Mouse (Mus musculus) midbrain, embryonic 13.5 days (tissue): ENCODE results near the gene Clps. TPM values are rescaled to one million over a fixed set of nuclear protein-coding genes. Genes with fewer than 3 reads are reported as not detected.
A peak's percentile ranks its signal among the peaks of the same experiment; 100 is the strongest.

Experiments
- ATAC-seq: fragments of 200-750 bp; cut with Nextera tagmentation; 2 replicates; pipeline ENCODE4 v1.8.0; 2017; ENCODE audit warnings: mild to moderate bottlenecking, moderate TSS enrichment, moderate library complexity
- H3K27ac ChIP-seq: fragments of 300-500 bp; sonication (generic); 2 replicates; pipeline ENCODE4 v1.5.1; 2015; ENCODE audit warnings: inconsistent platforms, mild to moderate bottlenecking, moderate library complexity
- H3K27me3 ChIP-seq: fragments of 300-500 bp; sonication (generic); 2 replicates; pipeline ENCODE4 v1.6.1; 2015; ENCODE audit warnings: mild to moderate bottlenecking, inconsistent platforms
- H3K36me3 ChIP-seq: fragments of 300-500 bp; sonication (generic); 2 replicates; pipeline ENCODE4 v1.6.1; 2015; ENCODE audit warnings: mild to moderate bottlenecking, inconsistent platforms
- H3K4me1 ChIP-seq: fragments of 300-500 bp; sonication (generic); replicated peaks from 2 replicates; pipeline ENCODE4 v1.6.1; 2015; ENCODE audit warnings: inconsistent platforms
- H3K4me2 ChIP-seq: fragments of 300-500 bp; sonication (generic); replicated peaks from 2 replicates; pipeline ENCODE4 v1.6.1; 2015; ENCODE audit warnings: moderate library complexity, mild to moderate bottlenecking, inconsistent platforms
- H3K4me3 ChIP-seq: fragments of 300-500 bp; sonication (generic); replicated peaks from 2 replicates; pipeline ENCODE4 v1.5.1; 2015; ENCODE audit warnings: mild to moderate bottlenecking, inconsistent platforms
- H3K9ac ChIP-seq: fragments of 300-500 bp; sonication (generic); replicated peaks from 2 replicates; pipeline ENCODE4 v1.6.1; 2015; ENCODE audit warnings: mild to moderate bottlenecking, inconsistent platforms
- H3K9me3 ChIP-seq: fragments of 300-500 bp; sonication (generic); 2 replicates; pipeline ENCODE4 v1.6.1; 2016; ENCODE audit warnings: mild to moderate bottlenecking, inconsistent platforms
- WGBS: fragments of 180-500 bp; shearing (Covaris S2); methylation state at CpG from one replicate; pipeline ENCODE4 v1.1.7; 2015; 5-methylcytosine and 5-hydroxymethylcytosine counted together
- polyA plus RNA-seq: library from polyadenylated mRNA; unstranded; fragments of >200 nt; fragmentation: Nextera tagmentation; extraction: Ambion mirVana; gene quantifications from 2 replicates; pipeline ENCODE4 v1.2.1, GENCODE M21; 2015

Gene Clps
- polyA plus RNA-seq, 1 experiment from 2014 or later: 0.66 TPM

DNA sequence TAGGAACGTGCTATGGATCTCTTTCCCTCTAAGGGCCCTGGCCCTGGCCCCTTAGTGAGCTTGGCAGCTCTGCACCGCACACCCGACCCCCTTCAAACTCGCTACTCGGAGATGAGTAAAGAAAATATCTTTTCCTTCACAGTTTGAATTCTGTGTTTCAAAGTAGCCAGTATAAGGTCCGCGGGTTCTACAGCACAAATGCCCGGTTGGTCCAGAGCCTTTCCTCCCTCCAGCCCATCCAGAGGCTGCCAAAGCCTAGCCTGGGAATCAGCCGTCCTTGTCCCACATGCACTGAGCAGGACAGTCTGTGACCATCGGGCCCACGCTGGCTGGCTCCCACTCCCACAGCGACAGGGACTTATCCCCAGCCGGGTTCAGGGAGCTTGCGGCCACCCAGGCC is 11.5 kb downstream of the Clps start, which contains the start of gene Clpsl2:
TSS of gene Clpsl2 (plus strand) at position 301 of the 400 bp plus-strand sequence.
- no peak within 1 kb of the TSS for H3K4me3 ChIP-seq
- 74% methylated on average over 14 of the region's 14 CpGs for WGBS
- no peaks in the 10 kb centered on the region for H3K9me3 ChIP-seq
- H3K27ac ChIP-seq: no peak within 1 kb of the TSS
- H3K36me3 ChIP-seq: no peaks in the 10 kb centered on the region
- no peak within 1 kb of the TSS for H3K4me2 ChIP-seq
- H3K4me1 ChIP-seq: 0 out of 2 replicates have a peak, but pooled peaks cover 5% of the 10 kb centered on the region
- H3K9ac ChIP-seq: no peak within 1 kb of the TSS
- ATAC-seq: no peak
- H3K27me3 ChIP-seq: 0 out of 2 replicates have a peak, but pooled peaks cover 4% of the 10 kb centered on the region

DNA sequence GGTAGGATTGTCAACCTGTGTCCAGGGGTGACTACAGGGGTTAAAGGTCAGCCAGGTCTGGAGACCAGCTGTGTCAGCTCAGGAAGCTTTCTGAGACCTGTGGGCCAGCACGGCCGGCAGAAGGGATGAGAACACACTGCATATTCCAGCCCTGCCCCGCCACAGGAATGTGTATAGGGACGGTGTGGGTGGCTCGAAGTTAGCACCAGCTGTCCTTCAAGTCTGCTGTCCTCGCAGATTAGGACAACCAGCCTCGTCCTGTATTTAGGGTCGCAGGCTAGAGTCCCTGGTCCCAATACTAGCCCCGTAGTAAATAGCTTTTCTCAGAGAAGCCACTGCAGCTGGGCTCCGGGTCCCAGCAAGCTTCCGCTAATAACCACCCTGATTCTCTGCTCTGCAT is 12.0 kb downstream of the Clps start:
- Histone ChIP-seq H3K4me1 (0 out of 2 replicates have a peak, but pooled peaks cover 5% of the 10 kb centered on the region), H3K36me3 (no peaks in the 10 kb centered on the region), H3K4me3 (no peak overlapping the region), H3K27me3 (0 out of 2 replicates have a peak, but pooled peaks cover 4% of the 10 kb centered on the region), H3K9me3 (no peaks in the 10 kb centered on the region), H3K4me2 (no peak overlapping the region), H3K9ac (no peak overlapping the region), H3K27ac (no peak overlapping the region)
- WGBS: 79% methylated on average over 11 of the region's 11 CpGs
- no peak for ATAC-seq

DNA sequence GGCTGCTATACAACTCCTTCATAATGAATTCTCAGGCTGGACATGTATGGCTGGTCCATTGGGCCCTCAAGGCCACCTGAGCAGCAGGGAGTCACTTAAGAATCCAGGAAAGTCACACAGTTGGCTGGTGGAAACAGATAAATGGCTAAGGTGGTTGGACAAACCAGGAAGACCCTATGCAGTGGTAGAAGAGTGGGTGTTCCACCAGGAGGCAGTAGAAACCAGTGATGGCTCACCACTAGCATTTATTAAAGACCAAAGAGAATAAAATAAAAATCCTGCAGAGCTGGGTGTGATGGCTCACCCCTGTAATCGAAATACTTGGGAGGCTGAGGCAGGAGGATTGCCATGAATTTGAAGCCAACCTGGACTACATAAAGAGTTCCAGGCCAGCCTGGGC is 13.6 kb downstream of the Clps start:
- Histone ChIP-seq H3K4me2 (no peak overlapping the region), H3K27me3 (0 out of 2 replicates have a peak, but pooled peaks cover 4% of the 10 kb centered on the region), H3K4me1 (no peaks in the 10 kb centered on the region), H3K27ac (no peak overlapping the region), H3K9ac (no peak overlapping the region), H3K9me3 (peaks cover under 1% of the 10 kb centered on the region; the same call in 1 of the 2 replicates), H3K36me3 (no peaks in the 10 kb centered on the region), H3K4me3 (no peak overlapping the region)
- 91% methylated on average over 1 of the region's 1 CpGs for WGBS
- ATAC-seq: no peak

DNA sequence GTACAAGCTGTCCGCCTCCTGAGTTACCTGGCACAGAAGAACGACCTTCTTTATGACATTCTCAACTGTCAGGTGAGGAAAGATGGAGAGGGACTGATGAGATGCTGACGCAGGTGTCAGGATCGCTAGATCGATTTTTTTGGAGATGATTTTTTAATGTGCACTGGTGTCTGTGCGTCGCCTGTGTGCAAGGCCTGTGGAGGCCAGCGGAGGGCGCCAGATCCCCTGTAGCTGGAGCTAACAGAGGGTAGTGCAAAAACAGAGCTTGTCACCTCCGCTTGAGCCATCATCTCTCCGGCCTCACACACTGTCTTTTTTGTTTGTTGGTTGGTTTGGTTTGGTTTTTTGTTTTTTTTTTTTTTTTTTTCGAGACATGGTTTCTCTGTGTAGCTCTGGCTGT is 22.7 kb downstream of the Clps start:
- H3K9ac ChIP-seq: no peak overlapping the region

DNA sequence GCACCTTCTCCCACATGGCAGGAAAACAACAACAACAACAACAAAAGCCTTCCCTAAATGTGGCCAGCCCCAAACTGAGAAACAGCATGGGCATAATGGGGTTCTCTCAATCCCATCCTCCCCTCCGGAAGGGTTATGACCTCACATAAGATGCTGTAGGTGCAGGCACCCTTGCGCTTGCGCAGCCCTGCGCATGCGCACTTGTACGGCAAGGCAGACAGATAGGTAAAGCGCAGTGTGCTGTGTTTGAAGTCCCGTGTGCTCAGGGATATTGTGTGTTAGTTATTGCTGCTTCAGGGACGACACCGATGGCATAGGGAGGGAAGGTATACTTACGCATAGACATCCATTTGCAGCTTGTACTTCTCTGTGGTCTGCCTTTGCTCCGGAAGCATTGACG is 27.2 kb downstream of the Clps start:
- Histone ChIP-seq H3K9me3 (no peaks in the 10 kb centered on the region), H3K36me3 (no peaks in the 10 kb centered on the region), H3K4me1 (peaks cover 3% of the 10 kb centered on the region; the same call in 1 of the 2 replicates), H3K27me3 (peaks cover 20% of the 10 kb centered on the region), H3K9ac (no peak overlapping the region), H3K4me2 (no peak overlapping the region), H3K4me3 (no peak overlapping the region), H3K27ac (no peak overlapping the region)
- WGBS: 86% methylated on average over 13 of the region's 13 CpGs
- no peak for ATAC-seq

More for the DNA sequence above, 22.7 kb downstream of the Clps start:
- Histone ChIP-seq H3K36me3 (no peaks in the 10 kb centered on the region), H3K27ac (no peak overlapping the region), H3K4me2 (no peak overlapping the region), H3K4me3 (no peak overlapping the region), H3K9me3 (peaks cover 21% of the 10 kb centered on the region), H3K27me3 (no peaks in the 10 kb centered on the region), H3K4me1 (no peaks in the 10 kb centered on the region)
- ATAC-seq: no peak
- WGBS: 46% methylated on average over 12 of the region's 12 CpGs

DNA sequence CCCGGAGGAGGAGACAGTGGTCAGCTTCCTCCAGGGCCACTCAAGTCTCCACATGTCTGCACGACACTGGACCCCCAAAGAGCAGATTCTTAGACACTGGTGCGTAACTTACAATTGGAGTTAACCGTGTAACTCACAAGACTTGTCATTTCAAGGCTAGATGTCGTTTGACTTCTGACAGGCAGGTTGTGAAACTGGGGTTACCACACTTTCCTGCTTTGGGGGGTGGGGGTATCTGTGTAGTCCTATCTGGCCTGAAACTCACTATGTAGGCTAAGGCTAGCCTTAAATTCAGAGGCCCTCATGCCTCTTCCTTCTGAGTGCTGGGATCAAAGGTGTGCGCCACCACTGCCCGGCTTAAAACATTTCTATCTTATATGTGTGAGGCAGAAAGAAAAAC is 28.0 kb downstream of the Clps start:
- Histone ChIP-seq H3K27me3 (peaks cover 22% of the 10 kb centered on the region), H3K9me3 (no peaks in the 10 kb centered on the region), H3K27ac (no peak overlapping the region), H3K36me3 (no peaks in the 10 kb centered on the region), H3K4me1 (peaks cover 7% of the 10 kb centered on the region), H3K9ac (no peak overlapping the region), H3K4me3 (no peak overlapping the region), H3K4me2 (no peak overlapping the region)
- no peak for ATAC-seq
- 85% methylated on average over 7 of the region's 7 CpGs for WGBS

DNA sequence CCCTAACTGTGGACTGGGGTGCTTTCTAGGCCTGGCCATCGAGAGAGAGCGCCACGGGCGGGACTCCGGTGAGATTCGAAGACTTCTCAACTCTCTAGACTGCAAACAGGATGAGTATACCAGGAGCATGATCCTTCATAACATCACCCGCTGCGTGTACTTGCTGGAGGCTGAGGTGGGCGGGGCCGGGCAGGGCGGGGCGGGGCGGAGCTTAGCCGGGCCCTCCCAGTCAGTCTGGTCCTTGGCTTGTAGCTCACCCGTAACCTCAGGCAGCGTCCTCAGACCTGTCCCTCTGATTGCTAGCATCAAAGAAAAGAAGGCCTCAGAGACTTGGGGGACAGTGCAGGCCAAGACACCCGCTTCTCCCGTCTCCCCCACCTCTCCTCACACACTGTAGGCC is 28.6 kb downstream of the Clps start:
- ATAC-seq: no peak
- 18% methylated on average over 18 of the region's 18 CpGs for WGBS
- Histone ChIP-seq H3K4me3 (no peak overlapping the region), H3K4me1 (peaks cover 11% of the 10 kb centered on the region), H3K9ac (no peak overlapping the region; the same call in 1 of the 2 replicates), H3K4me2 (peak overlapping the region; percentile 21; the same call in 1 of the 2 replicates), H3K36me3 (no peaks in the 10 kb centered on the region), H3K27me3 (peaks cover 27% of the 10 kb centered on the region), H3K27ac (no peak overlapping the region), H3K9me3 (no peaks in the 10 kb centered on the region)

DNA sequence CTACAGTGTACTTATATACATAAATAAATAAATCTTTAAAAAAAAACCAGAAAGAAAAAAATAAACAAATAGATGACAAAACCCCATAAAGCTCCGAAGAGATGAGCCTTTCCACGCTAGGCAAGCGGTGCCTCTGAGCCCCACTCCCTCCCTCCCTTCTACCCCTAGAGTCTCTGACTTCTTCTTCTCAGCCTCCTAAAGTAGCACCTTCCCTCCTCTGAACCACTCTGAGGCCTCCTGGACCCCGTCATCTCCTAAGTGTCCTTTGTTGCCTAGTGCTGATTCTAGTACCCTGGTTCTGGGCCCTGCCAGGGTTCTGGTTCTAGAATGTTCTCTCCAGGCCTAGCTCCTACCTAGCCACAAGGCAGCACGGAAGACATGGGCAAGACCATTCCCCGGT is 30.1 kb downstream of the Clps start, which contains the start of gene Armc12:
TSS of gene Armc12 (plus strand) at position 301 of the 400 bp plus-strand sequence.
- 84% methylated on average over 6 of the region's 6 CpGs for WGBS
- Histone ChIP-seq H3K4me1 (peaks cover 11% of the 10 kb centered on the region), H3K36me3 (no peaks in the 10 kb centered on the region), H3K9me3 (no peaks in the 10 kb centered on the region), H3K4me2 (peak within 1 kb of the TSS; percentile 21; the same call in 1 of the 2 replicates), H3K9ac (no peak within 1 kb of the TSS), H3K4me3 (no peak within 1 kb of the TSS), H3K27me3 (peaks cover 27% of the 10 kb centered on the region), H3K27ac (no peak within 1 kb of the TSS)
- ATAC-seq: no peak

DNA sequence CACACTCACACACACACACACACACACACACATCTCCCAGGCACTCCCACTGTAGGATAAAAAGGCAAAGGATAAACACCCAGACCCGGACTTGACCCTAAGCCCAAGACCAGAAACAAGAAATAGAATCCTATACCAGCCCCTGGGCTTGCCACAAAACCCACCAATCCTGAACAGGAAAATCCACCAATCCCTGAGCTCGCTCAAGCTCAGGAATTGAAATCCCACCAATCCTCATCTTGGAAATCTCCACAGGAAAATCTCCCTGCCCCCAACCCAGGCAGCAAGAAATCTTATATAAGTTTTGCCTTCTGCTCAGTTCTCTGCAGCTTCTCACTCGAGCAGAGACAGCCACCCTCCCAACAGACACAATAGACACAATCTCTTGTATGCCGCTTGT is 31.4 kb downstream of the Clps start:
- H3K4me3 ChIP-seq: no peak overlapping the region
- no peak for ATAC-seq
- no peaks in the 10 kb centered on the region for H3K9me3 ChIP-seq
- H3K4me2 ChIP-seq: no peak overlapping the region
- no peaks in the 10 kb centered on the region for H3K36me3 ChIP-seq
- peaks cover 11% of the 10 kb centered on the region for H3K4me1 ChIP-seq
- H3K9ac ChIP-seq: no peak overlapping the region
- H3K27me3 ChIP-seq: peaks cover 36% of the 10 kb centered on the region
- WGBS: 66% methylated on average over 4 of the region's 4 CpGs
- no peak overlapping the region for H3K27ac ChIP-seq

DNA sequence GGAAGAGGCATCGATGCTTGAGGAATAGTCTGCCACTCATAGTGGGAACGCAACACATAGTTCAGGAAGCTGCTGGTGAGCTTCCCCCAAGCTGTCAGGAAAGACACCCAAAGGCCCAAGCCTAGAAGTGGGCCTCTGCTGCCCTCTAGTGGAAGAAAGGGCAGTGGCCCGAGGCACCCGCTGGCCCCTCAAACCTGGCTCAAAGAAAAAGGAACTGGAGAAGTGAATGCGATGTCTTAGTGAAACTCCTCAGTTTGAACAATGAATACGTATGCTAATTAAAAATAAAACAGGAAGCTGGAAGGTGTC is 32.6 kb downstream of the Clps start:
- 5% methylated on average over 6 of the region's 6 CpGs for WGBS
- Histone ChIP-seq H3K4me2 (0 out of 2 replicates have a peak overlapping the region, but pooled peaks have one; percentile 5), H3K27ac (no peak overlapping the region), H3K9ac (no peak overlapping the region), H3K36me3 (no peaks in the 10 kb centered on the region), H3K27me3 (peaks cover 42% of the 10 kb centered on the region), H3K4me1 (peaks cover 17% of the 10 kb centered on the region), H3K4me3 (no peak overlapping the region), H3K9me3 (no peaks in the 10 kb centered on the region)
- ATAC-seq: peak; percentile 15; the same call in 1 of the 2 replicates

DNA sequence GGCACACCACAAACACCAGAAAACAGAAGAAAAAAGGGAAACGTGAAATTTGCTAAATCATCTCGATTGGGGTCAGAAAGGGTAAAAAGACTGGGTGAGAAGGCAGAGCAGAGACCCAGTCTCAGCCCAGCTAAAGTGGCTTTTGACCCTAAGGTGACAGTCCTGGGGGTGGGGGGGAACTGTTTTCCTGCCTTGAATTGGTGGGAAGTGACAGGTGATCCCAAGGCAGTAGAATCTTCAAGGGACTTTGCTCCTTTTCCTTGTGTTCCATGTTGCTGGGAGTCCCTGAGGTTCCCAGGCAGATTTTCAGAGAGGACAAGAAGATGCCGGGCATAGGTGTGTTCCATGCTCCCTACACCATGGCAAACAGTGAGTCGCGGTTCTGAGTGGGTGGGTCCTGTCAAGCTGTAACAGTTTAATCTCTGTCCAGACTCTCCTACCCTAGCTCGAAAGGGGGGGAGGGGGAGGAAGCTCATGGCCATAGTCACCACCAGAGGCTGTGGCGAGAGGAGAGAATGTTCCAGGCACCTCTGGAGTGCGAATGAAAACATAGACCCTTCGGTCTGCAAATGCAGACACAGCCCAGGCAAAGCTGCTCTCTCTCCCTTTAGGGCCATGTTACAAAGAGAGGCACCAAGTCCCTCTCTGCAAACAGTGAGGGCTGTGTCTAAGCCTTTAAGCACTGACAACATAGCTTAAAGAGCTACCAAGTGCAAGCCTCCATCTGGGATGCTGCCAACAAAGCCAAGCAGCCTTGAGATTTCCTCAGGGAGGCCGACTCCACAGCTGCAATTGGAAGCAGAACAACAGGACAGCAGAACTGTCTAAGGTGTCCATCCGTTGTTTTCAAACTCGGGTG is 33.2 kb downstream of the Clps start:
- Histone ChIP-seq H3K4me3 (no peak overlapping the region), H3K4me1 (peaks cover 17% of the 10 kb centered on the region), H3K4me2 (0 out of 2 replicates have a peak overlapping the region, but pooled peaks have one; percentile 5), H3K9me3 (no peaks in the 10 kb centered on the region), H3K27ac (no peak overlapping the region), H3K9ac (no peak overlapping the region; the same call in 1 of the 2 replicates), H3K27me3 (peaks cover 42% of the 10 kb centered on the region), H3K36me3 (no peaks in the 10 kb centered on the region)
- peak; percentile 8; the same call in 1 of the 2 replicates for ATAC-seq
- WGBS: 51% methylated on average over 12 of the region's 12 CpGs

DNA sequence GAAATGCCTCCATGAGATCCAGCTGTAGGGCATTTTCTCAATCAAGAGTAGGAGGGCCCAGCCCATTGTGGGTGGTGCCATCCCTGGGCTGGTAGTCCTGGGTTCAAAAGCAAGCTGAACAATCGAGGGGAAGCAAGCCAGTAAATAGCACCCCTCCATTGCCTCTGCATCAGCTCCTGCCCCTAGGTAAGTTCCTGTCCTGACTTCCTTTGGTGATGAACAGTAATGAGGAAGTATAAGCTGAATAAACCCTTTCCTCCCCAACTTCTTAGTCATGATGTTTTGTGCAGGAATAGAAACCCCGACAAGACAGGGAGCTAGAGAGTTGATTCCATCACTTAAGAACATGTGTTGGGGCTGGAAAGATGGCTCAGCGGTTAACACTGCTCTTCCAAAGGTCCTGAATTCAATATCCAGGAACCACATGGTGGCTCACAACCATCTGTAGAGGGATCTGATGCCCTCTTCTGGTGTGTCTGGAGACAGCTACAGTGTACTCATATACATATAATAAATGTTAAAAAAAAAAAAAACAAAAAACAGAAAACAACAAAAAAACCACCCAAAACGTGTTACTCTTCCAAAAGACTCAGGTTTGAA is 35.6 kb downstream of the Clps start:
- no peaks in the 10 kb centered on the region for H3K36me3 ChIP-seq
- no peaks in the 10 kb centered on the region for H3K9me3 ChIP-seq
- H3K27ac ChIP-seq: no peak overlapping the region
- 72% methylated on average over 4 of the region's 4 CpGs for WGBS
- no peak overlapping the region for H3K4me2 ChIP-seq
- H3K9ac ChIP-seq: no peak overlapping the region
- H3K4me1 ChIP-seq: peaks cover 20% of the 10 kb centered on the region; the same call in 1 of the 2 replicates
- no peak for ATAC-seq
- no peak overlapping the region for H3K4me3 ChIP-seq
- H3K27me3 ChIP-seq: peaks cover 42% of the 10 kb centered on the region
